Mouse (Mus musculus): Measurements from ENCODE around the gene Gm10800. TPM values are rescaled to one million over a fixed set of nuclear protein-coding genes. Genes with fewer than 3 reads are reported as not detected.
"Not testable (repeated sequence)": the region's sequence is repeated elsewhere in the genome, so short reads cannot be mapped to it uniquely, and the experiment has no call there.

Gene Gm10800
- total RNA-seq (2015; ENCODE audit: low replicate concordance) (570 and 996 TPM in 2 replicates), total RNA-seq (2017; ENCODE audit: low replicate concordance) (7,490 and 19,897 TPM in 2 replicates)

DNA sequence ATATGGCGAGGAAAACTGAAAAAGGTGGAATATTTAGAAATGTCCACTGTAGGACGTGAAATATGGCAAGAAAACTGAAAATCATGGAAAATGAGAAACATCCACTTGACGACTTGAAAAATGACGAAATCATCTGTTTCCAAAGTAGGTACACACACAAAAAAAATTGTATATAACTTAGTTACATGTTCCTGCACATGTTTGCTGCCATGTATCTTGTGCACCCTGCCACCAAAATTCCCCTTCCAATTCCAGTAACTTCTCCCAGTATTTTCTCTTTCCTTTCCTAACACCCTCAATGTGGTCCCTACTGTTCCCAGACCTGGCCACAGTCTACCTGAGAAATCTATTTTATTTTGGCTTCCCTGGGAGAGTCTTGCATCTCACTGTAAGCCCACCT lies at the start of gene Gm10800:
Gene Gm10800 (minus strand): TSS at position 101 of the 400 bp plus-strand sequence.
- ATAC-seq (replicated peaks; ENCODE audit: low FRiP score, poor library complexity, severe bottlenecking) = not testable (repeated sequence)

GRCm38 (mm10) chr2:98697533-98697932 lies 30.4 kb upstream of the Gm10800 start:
- no peak for ATAC-seq (replicated peaks; ENCODE audit: low FRiP score, poor library complexity, severe bottlenecking)

GRCm38 (mm10) chr2:98661937-98662336 lies 5.2 kb downstream of the Gm10800 start, which contains the start of gene Gm10801:
Gene Gm10801 (plus strand): TSS chr2:98662237.
- not testable (repeated sequence) for ATAC-seq (replicated peaks; ENCODE audit: low FRiP score, poor library complexity, severe bottlenecking)

Other genes starting within 250 kb of the Gm10800 start
- 39.1 and 114 TPM in 2 replicates for gene Gm10801, start 5.1 kb downstream of the Gm10800 start, total RNA-seq (2015; ENCODE audit: low replicate concordance)
- gene Gm10801, start 5.1 kb downstream of the Gm10800 start, total RNA-seq (2017; ENCODE audit: low replicate concordance) = 347 and 811 TPM in 2 replicates

Measured in erythroblast, adult 5-6 weeks (primary cell).